Mouse (Mus musculus): ENCODE measurements at regions not wholly inside any gene's neighbourhood (a gene's known extent, or its start where the extent isn't known, plus 50 kb on each side); places are given as distances from the start of the nearest gene placed in this dataset.
"Not testable (repeated sequence)": the region's sequence is repeated elsewhere in the genome, so short reads cannot be mapped to it uniquely, and the experiment has no call there.

GRCm38 (mm10) chr12:29404434-29404833 lies 123.8 kb upstream of the Myt1l start:
- Histone ChIP-seq H3K27me3 (ENCODE audit: control insufficient read depth, insufficient read depth, low read length, poor library complexity, severe bottlenecking) (no peaks in the 10 kb centered on the region), H3K9ac (ENCODE audit: low read depth, poor library complexity, severe bottlenecking) (no peak overlapping the region), H3K36me3 (ENCODE audit: control insufficient read depth, insufficient read depth, low read length, poor library complexity, severe bottlenecking) (no peaks in the 10 kb centered on the region), H3K9me3 (replicated peaks; ENCODE audit: control insufficient read depth, insufficient read depth, low read length, poor library complexity, severe bottlenecking) (no peaks in the 10 kb centered on the region), H3K4me1 (ENCODE audit: control insufficient read depth, insufficient read depth, low read length) (no peaks in the 10 kb centered on the region), H3K4me3 (ENCODE audit: low read depth, low read length) (no peak overlapping the region), H3K27ac (ENCODE audit: insufficient read depth, low read length) (no peak overlapping the region)
- TF ChIP-seq CTCF (IDR thresholded peaks at IDR 0.05; ENCODE audit: low read depth, low read length) (no peak), POLR2A (IDR thresholded peaks at IDR 0.05; ENCODE audit: insufficient read depth, low read length) (no peak), EP300 (IDR thresholded peaks at IDR 0.05; ENCODE audit: insufficient read depth, low read depth, low read length) (no peak)

- Histone ChIP-seq H3K36me3 (ENCODE audit: control insufficient read depth, insufficient read depth, low read length, poor library complexity, severe bottlenecking) (no peaks in the 10 kb centered on the region), H3K27me3 (ENCODE audit: control insufficient read depth, insufficient read depth, low read length, poor library complexity, severe bottlenecking) (no peaks in the 10 kb centered on the region), H3K4me3 (ENCODE audit: low read depth, low read length) (no peak overlapping the region), H3K27ac (ENCODE audit: insufficient read depth, low read length) (no peak overlapping the region), H3K9me3 (replicated peaks; ENCODE audit: control insufficient read depth, insufficient read depth, low read length, poor library complexity, severe bottlenecking) (no peaks in the 10 kb centered on the region), H3K4me1 (ENCODE audit: control insufficient read depth, insufficient read depth, low read length) (no peaks in the 10 kb centered on the region), H3K9ac (ENCODE audit: low read depth, poor library complexity, severe bottlenecking) (no peak overlapping the region)
- no peak for TF ChIP-seq CTCF (IDR thresholded peaks at IDR 0.05; ENCODE audit: low read depth, low read length)
- no peak for TF ChIP-seq POLR2A (IDR thresholded peaks at IDR 0.05; ENCODE audit: insufficient read depth, low read length)
- no peak for TF ChIP-seq EP300 (IDR thresholded peaks at IDR 0.05; ENCODE audit: insufficient read depth, low read depth, low read length)
Observed at GRCm38 (mm10) chr12:29409336-29410055, 118.7 kb upstream of the Myt1l start.

GRCm38 (mm10) chr12:29433936-29434335 lies 94.2 kb upstream of the Myt1l start:
- Histone ChIP-seq H3K4me3 (ENCODE audit: low read depth, low read length) (no peak overlapping the region), H3K9me3 (replicated peaks; ENCODE audit: control insufficient read depth, insufficient read depth, low read length, poor library complexity, severe bottlenecking) (no peaks in the 10 kb centered on the region), H3K27ac (ENCODE audit: insufficient read depth, low read length) (no peak overlapping the region), H3K36me3 (ENCODE audit: control insufficient read depth, insufficient read depth, low read length, poor library complexity, severe bottlenecking) (no peaks in the 10 kb centered on the region), H3K27me3 (ENCODE audit: control insufficient read depth, insufficient read depth, low read length, poor library complexity, severe bottlenecking) (no peaks in the 10 kb centered on the region), H3K4me1 (ENCODE audit: control insufficient read depth, insufficient read depth, low read length) (no peaks in the 10 kb centered on the region), H3K9ac (ENCODE audit: low read depth, poor library complexity, severe bottlenecking) (no peak overlapping the region)
- TF ChIP-seq CTCF (IDR thresholded peaks at IDR 0.05; ENCODE audit: low read depth, low read length), result no peak
- no peak for TF ChIP-seq EP300 (IDR thresholded peaks at IDR 0.05; ENCODE audit: insufficient read depth, low read depth, low read length)
- TF ChIP-seq POLR2A (IDR thresholded peaks at IDR 0.05; ENCODE audit: insufficient read depth, low read length), result no peak

DNA sequence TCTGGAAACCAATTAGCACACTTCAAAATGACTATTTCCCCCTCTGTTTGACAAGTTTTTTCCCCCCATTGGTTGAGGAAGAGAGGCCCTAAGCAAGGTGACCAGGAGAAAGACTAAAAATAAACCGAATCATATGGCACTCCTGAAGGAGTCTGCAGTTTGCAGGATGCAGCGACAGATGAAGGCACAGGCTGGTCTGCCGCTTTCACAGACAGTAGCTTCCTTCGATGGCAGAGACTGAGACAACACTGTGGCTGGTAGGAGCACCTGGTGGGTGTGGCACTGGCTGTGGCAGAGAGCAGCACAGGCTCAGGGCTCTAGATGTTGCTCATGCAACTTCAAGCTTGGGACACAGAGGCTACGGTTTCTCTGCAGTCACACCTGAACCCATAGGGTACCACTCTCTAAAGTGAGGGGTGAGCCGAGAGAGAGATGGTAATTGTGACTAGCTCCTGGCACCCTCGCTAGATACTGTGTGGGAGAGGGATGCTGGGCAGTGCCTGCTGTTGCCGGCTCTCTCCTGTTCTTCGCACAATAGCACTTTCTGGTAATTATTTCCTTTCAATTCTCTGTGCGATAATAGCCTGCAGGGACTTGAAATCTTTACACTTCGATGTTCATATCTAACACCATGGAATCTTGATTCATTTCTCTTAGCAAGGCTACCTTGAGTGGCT lies 88.7 kb upstream of the Myt1l start:
- H3K4me1 ChIP-seq (ENCODE audit: control insufficient read depth, insufficient read depth, low read length), result no peaks in the 10 kb centered on the region
- H3K9ac ChIP-seq (ENCODE audit: low read depth, poor library complexity, severe bottlenecking), result no peak overlapping the region
- no peaks in the 10 kb centered on the region for H3K9me3 ChIP-seq (replicated peaks; ENCODE audit: control insufficient read depth, insufficient read depth, low read length, poor library complexity, severe bottlenecking)
- H3K27me3 ChIP-seq (ENCODE audit: control insufficient read depth, insufficient read depth, low read length, poor library complexity, severe bottlenecking), result no peaks in the 10 kb centered on the region
- no peak overlapping the region for H3K27ac ChIP-seq (ENCODE audit: insufficient read depth, low read length)
- TF ChIP-seq POLR2A (IDR thresholded peaks at IDR 0.05; ENCODE audit: insufficient read depth, low read length) (no peak), EP300 (IDR thresholded peaks at IDR 0.05; ENCODE audit: insufficient read depth, low read depth, low read length) (no peak), CTCF (IDR thresholded peaks at IDR 0.05; ENCODE audit: low read depth, low read length) (no peak)
- no peaks in the 10 kb centered on the region for H3K36me3 ChIP-seq (ENCODE audit: control insufficient read depth, insufficient read depth, low read length, poor library complexity, severe bottlenecking)
- H3K4me3 ChIP-seq (ENCODE audit: low read depth, low read length), result no peak overlapping the region

- H3K27me3 ChIP-seq (ENCODE audit: control insufficient read depth, insufficient read depth, low read length, poor library complexity, severe bottlenecking); H3K36me3 ChIP-seq (ENCODE audit: control insufficient read depth, insufficient read depth, low read length, poor library complexity, severe bottlenecking); H3K9ac ChIP-seq (ENCODE audit: low read depth, poor library complexity, severe bottlenecking); H3K9me3 ChIP-seq (replicated peaks; ENCODE audit: control insufficient read depth, insufficient read depth, low read length, poor library complexity, severe bottlenecking); H3K4me3 ChIP-seq (ENCODE audit: low read depth, low read length); H3K4me1 ChIP-seq (ENCODE audit: control insufficient read depth, insufficient read depth, low read length); H3K27ac ChIP-seq (ENCODE audit: insufficient read depth, low read length): not testable (repeated sequence)
Observed at GRCm38 (mm10) chr12:29465201-29465600, 63.0 kb upstream of the Myt1l start.

Measured in ES-Bruce4 (cell line).